Mouse (Mus musculus) C2C12 (cell line): ENCODE measurements around the gene Hspb6.

Experiments
- CTCF ChIP-seq: IDR thresholded peaks from one replicate; pipeline ENCODE4 v1.5.1; 2011; ENCODE audit not compliant: control insufficient read depth, insufficient read depth, insufficient read length
- MAX ChIP-seq: IDR thresholded peaks from one replicate; pipeline ENCODE4 v1.6.1; 2011; ENCODE audit warnings: mild to moderate bottlenecking, control low read depth
- USF1 ChIP-seq: IDR thresholded peaks from one replicate; pipeline ENCODE4 v1.6.1; 2011; ENCODE audit warnings: low read depth, mild to moderate bottlenecking, control low read depth, moderate library complexity

DNA sequence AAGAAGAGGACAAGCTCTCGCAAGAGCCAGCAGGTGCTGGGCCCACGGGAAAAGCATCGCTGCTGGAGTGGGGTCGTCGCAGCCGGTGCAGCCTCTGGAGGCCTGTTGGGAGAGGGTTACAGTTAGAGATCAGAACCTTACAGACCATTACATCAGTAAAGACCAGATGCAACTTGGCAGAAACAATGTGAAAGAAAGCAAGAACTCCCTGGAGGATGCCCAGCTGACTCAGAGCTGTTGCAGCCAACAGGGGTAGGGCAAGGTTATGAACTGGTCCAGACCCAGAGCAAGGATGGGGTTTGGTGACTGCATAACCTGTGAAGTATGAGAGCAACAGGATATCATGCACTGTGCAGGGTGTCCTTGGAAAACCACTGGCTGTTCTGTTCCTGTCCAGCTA, 27.5 kb upstream of the Hspb6 start:
- TF ChIP-seq CTCF (no peak), MAX (no peak), USF1 (no peak)
